Mouse (Mus musculus) embryonic fibroblast, embryonic 13.5 days (primary cell): ENCODE measurements around the gene Smurf1. TPM values are rescaled to one million over a fixed set of nuclear protein-coding genes. Genes with fewer than 3 reads are reported as not detected.

Experiments used
- H3K27ac ChIP-seq: 2 replicates; pipeline ENCODE4 v1.5.1; 2012; ENCODE audit warnings: low read length, control low read depth, inconsistent platforms; ENCODE audit not compliant: insufficient read depth
- H3K4me1 ChIP-seq: 2 replicates; pipeline ENCODE4 v1.6.1; 2011; ENCODE audit warnings: low read length; ENCODE audit not compliant: control insufficient read depth, insufficient read depth
- H3K4me3 ChIP-seq: 2 replicates; pipeline ENCODE4 v1.5.1; 2011; ENCODE audit warnings: mild to moderate bottlenecking, control low read depth, low read length; ENCODE audit not compliant: insufficient read depth
- CTCF ChIP-seq: IDR thresholded peaks from 2 replicates; pipeline ENCODE4 v1.5.1; 2011; ENCODE audit warnings: mild to moderate bottlenecking, control low read depth, low read length, moderate library complexity, borderline replicate concordance; ENCODE audit not compliant: insufficient read depth
- POLR2A ChIP-seq: IDR thresholded peaks from 2 replicates; pipeline ENCODE4 v1.6.1; 2011; ENCODE audit warnings: low read depth, mild to moderate bottlenecking, control low read depth, low read length, moderate library complexity
- polyA plus RNA-seq: library from polyadenylated mRNA; stranded (reverse); fragments of >200 nt; gene quantifications from 2 replicates; pipeline ENCODE4 v1.2.4, GENCODE M21; 2011; ENCODE audit warnings: low read depth; ENCODE audit not compliant: missing spikeins, insufficient read length

Smurf1 gene
- polyA plus RNA-seq, 1 experiment: 37.1 TPM

DNA sequence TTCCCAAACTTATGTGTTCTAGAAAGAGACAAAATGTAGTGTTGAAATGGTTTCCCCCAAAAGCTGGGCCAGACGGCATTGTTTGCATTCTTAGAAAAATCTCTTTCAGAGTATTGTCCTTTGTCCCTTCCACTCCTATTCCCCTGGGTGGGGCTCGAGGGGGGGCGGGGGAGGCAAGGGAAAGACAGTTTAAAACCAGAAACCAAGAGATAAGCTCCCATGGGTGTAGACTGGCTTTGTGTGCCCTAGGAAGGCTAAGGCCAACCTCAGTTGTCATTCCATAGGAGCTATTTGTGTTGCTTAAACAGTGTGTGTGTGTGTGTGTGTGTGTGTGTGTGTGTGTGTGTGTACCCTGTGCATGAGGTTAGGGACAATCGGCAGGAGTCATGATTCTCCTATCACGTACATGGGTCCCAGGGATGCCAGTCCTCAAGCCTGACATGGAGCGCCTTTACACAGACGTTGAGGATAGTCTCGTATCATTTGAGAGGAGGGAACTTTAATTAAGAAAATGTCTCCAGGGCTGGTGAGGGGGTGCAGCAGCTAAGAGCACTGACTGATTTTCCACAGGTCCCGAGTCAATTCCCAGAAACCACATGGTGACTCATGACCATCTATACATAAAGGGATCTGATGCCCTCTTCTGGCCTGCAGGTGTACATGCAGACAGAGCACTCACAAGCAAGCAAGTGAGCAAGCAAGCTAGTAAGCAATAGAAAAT lies 22.9 kb upstream of the Smurf1 start:
- peak overlapping the region; percentile 37; the same call in 1 of the 2 replicates for H3K27ac ChIP-seq
- peaks cover 3% of the 10 kb centered on the region for H3K4me1 ChIP-seq
- TF ChIP-seq CTCF: peak; percentile 62; the same call in 1 of the 2 replicates
- no peak for TF ChIP-seq POLR2A
- no peak overlapping the region for H3K4me3 ChIP-seq

DNA sequence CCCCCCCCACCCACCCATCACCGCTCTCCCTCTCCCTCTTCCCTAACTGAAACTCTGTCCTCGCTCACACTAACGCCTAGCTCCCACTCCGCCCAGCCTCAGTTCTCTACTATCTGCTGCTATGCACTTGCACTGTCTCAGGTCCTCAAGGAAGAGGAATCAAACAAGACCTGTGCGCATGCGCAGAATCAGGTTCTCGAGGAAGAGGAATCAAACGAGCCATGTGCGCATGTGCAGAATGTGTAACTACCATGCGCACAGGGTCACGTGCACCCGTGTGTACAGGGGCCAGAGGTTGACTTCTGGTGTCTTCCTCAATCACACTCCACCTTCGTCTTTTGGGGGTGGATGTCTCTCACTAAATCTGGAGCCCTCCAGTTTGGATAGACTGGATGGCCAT lies 21.9 kb upstream of the Smurf1 start:
- Histone ChIP-seq H3K4me3 (no peak overlapping the region), H3K27ac (no peak overlapping the region), H3K4me1 (peaks cover 3% of the 10 kb centered on the region)
- TF ChIP-seq POLR2A: no peak
- TF ChIP-seq CTCF: no peak

- Histone ChIP-seq H3K4me3 (no peak overlapping the region), H3K4me1 (peaks cover 3% of the 10 kb centered on the region), H3K27ac (no peak overlapping the region)
- TF ChIP-seq POLR2A (no peak), CTCF (no peak)
Observed at GRCm38 (mm10) chr5:144984839-144985238, 19.2 kb upstream of the Smurf1 start.

- no peaks in the 10 kb centered on the region for H3K4me1 ChIP-seq
- H3K4me3 ChIP-seq: no peak overlapping the region
- no peak overlapping the region for H3K27ac ChIP-seq
- TF ChIP-seq POLR2A (no peak), CTCF (no peak)
Observed at GRCm38 (mm10) chr5:144983227-144983626, 17.6 kb upstream of the Smurf1 start.

DNA sequence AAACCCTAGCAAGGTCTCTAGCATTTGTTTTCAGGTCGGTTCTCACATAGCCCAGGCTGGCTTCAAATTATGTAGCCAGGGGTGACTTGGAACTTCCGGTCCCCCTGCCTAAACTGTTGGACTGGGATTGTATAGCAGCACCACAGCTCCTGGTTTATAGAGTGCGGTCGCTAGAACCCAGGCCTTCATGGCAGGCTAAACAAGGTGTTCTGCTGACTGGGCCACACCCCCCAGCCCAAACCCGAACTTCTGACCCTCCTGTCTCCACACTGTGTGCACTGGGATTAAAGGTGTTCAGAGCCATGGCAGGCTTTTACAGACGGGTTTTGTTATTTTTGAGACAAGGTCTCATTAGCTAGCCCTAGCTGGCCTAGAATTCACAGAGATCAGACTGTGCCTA lies 13.5 kb upstream of the Smurf1 start:
- TF ChIP-seq CTCF (no peak), POLR2A (no peak)
- no peaks in the 10 kb centered on the region for H3K4me1 ChIP-seq
- no peak overlapping the region for H3K4me3 ChIP-seq
- no peak overlapping the region for H3K27ac ChIP-seq

DNA sequence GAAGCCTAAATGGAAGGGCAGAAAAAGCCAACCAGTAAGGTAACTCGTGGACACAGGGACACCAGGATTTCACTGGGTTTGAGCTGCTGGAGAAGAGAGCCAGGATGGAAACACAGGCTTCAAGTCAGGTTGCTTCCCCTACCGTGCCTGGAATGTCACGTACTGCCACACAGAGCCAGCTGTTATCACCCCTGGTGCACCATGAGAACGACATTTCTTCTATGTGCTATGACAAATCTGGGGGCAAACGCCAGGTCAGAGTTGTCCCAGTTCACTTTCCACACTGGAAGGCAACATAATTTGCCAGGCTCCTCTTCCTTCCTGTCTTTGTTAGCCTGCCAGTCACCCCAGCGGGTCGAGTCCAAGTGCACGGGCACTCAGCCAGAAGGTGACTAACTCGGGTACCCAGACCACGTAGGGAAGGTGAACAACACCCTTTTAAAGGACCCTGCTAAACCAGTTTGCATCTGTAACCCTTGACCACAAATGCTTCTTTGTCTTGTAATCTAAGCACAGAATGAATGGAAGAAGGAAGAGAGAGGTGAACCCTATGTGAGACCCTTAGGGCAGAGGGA lies 13.0 kb upstream of the Smurf1 start:
- H3K27ac ChIP-seq: no peak overlapping the region
- TF ChIP-seq POLR2A (no peak), CTCF (no peak)

DNA sequence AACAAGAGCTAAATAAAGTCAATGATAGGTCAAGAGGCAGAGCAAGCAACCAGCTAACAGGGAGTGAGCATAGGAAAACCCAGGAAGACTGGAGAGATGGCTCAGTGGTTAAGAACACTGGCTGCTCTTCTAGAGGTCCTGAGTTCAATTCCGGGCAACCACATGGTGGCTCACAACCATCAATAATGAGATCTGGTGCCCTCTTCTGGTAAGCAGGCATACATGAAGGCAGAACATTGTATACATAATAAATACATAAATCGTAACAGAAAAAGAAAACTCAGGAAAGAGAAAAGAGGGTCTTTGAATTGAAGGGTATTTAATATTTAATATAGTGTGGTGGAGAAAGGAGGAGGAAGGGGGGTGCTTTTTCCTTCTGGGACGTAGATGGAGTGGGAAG lies 5.6 kb upstream of the Smurf1 start:
- Histone ChIP-seq H3K4me1 (no peaks in the 10 kb centered on the region), H3K27ac (no peak overlapping the region), H3K4me3 (no peak overlapping the region)
- no peak for TF ChIP-seq CTCF

More for the DNA sequence above, 13.0 kb upstream of the Smurf1 start:
- Histone ChIP-seq H3K4me3 (no peak overlapping the region), H3K4me1 (no peaks in the 10 kb centered on the region)

- peak overlapping the region; percentile 48 for H3K27ac ChIP-seq
- TF ChIP-seq POLR2A: no peak
- no peak for TF ChIP-seq CTCF
- peaks cover 20% of the 10 kb centered on the region for H3K4me1 ChIP-seq
- H3K4me3 ChIP-seq: peak overlapping the region; percentile 28
Observed at GRCm38 (mm10) chr5:144964872-144965638, 592 bp downstream of the Smurf1 start.

GRCm38 (mm10) chr5:144964465-144964864 lies 1.2 kb downstream of the Smurf1 start:
- peak overlapping the region; percentile 37 for H3K27ac ChIP-seq
- H3K4me1 ChIP-seq: peaks cover 21% of the 10 kb centered on the region
- peak overlapping the region; percentile 28 for H3K4me3 ChIP-seq
- TF ChIP-seq CTCF (no peak), POLR2A (no peak)

GRCm38 (mm10) chr5:144963817-144964261 lies 1.8 kb downstream of the Smurf1 start:
- peak overlapping the region; percentile 38 for H3K4me3 ChIP-seq
- TF ChIP-seq POLR2A (peak; percentile 52), CTCF (no peak)
- H3K27ac ChIP-seq: peak overlapping the region; percentile 69
- peaks cover 21% of the 10 kb centered on the region for H3K4me1 ChIP-seq
